Mouse (Mus musculus) cerebellum, adult 11-12 months (tissue): Measurements from ENCODE around the gene Krt34.

Experiments
- DNase-seq: peaks from one replicate; pipeline ENCODE4 v3.0.0; 2022

The Krt34 gene

DNA sequence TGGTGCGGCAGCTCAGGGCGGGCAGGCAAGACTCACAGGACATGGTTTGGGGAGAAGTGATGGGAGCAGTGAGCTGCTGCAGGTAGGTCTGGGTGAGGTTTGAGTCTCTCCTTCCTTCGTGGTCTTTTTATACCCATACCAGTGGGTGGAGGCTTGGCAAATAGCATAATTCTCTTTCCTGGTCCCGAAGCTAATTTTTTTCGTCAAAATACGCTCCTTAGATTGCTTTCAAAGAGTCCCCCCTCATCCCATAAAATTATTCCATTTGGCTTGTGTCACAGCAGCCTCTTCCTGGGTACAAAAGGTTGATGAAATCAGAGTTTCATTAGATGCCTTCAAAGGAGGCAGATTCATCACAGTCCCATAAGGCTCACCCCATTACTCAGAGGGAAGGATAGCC, at the start of gene Krt34:
Krt34 (minus strand) TSS at position 101 of the 400 bp plus-strand sequence.
- no peak for DNase-seq

DNA sequence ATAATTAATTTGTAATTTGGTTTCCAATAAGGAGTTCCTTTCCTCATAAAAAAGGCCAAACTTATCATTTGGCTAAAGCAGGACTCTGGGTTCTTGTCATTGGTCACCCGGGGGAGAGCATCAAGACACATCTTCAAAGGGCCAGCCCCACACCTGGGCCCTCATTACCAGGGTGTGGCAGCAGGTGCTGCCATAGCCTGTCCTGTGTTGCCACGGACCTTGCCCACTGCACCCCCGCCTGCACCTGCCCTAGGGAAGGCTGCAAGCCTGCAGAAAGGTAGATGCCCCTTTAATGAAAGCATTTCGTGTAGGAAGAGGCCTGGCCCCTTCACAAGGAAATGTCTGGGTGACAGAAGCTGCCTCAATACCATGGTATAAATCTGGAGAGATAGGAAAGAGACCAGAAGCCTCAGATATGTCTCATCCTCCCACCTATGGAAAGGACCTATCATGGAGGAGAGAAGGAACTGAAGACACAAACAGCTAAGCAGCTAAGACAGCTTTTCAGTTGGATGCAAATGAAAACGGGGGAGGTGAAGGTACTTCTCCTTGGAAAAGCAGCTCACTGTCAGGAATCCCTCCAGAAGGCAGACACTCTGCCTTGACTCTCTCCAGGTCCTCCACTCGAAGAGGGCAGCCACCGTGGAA, 47.1 kb upstream of the Krt34 start:
- no peak for DNase-seq

DNA sequence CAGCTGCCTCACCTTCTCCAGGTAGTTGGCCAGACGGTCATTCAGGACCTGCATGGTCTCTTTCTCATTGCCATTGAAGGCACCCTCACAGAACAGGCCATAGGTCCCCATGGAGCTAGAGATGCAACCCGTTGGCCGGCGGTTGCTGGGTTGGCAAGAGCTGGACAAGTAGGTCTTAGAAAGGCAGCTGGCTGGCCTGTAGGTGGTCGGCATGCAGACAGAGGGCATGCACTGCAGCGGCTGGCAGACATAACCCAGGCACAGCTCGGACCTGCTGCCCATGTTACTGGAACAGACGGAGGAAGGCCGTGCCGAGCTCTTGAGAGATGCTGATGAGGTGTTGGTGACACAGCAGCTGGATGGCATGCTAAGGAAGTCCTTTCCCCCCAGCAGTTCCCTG, 46.5 kb upstream of the Krt34 start, which contains the start of gene Krt32:
Krt32 (minus strand) TSS at position 366 of the 400 bp plus-strand sequence.
- DNase-seq = no peak

DNA sequence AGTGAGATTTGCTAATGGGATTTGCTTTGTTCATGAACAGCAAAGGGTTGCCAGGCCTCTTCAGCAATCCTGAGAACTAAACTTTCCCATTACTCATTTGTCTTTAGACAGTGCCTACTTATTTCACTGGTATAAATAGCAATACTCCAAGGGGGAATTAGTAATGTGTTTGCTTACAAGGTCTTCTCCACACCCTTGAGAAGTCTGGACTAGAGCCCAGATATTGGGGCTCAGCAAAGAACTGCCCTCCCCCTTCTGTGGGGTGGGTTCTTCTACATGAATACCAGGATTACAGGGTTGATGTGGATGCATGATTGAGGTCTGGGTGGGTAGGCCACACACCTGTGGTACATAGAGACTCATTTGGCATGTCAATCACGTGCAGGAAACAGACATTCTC, 32.5 kb upstream of the Krt34 start:
- DNase-seq = no peak

DNA sequence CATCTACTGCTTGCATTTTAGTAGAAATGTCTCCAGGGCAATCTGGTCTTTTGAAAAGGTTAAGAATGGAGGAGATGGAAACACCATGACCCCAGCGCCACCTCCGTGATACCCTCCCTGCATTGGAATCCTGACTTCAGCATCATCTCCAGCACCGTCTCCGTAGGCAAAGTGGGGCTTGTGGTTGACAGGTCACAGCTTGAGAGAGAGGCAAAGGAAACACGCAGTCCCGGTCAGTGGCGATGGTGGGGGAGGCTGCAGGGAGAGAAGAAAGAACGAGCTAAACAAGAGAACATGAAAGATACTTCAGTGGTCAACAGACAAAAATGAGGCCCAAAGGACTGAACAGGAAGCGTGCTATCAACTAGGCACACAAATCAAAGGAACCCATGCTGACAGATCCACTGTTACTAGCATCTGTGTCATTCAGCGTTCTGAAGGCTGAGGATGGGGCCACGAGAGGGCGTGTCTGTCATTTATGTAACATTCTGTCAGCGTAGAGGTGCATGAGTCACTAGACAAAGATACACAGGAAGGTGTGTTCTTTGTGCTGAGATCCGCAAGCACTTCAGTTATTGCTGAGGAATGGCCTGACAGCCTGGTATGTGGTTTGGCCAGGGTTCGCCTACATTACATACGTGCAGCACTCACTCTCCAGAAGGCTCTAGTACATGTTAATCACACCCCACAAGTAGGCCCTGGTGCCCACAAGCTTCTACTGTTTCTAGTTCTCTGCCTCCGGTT, 26.1 kb upstream of the Krt34 start:
- DNase-seq = no peak

DNA sequence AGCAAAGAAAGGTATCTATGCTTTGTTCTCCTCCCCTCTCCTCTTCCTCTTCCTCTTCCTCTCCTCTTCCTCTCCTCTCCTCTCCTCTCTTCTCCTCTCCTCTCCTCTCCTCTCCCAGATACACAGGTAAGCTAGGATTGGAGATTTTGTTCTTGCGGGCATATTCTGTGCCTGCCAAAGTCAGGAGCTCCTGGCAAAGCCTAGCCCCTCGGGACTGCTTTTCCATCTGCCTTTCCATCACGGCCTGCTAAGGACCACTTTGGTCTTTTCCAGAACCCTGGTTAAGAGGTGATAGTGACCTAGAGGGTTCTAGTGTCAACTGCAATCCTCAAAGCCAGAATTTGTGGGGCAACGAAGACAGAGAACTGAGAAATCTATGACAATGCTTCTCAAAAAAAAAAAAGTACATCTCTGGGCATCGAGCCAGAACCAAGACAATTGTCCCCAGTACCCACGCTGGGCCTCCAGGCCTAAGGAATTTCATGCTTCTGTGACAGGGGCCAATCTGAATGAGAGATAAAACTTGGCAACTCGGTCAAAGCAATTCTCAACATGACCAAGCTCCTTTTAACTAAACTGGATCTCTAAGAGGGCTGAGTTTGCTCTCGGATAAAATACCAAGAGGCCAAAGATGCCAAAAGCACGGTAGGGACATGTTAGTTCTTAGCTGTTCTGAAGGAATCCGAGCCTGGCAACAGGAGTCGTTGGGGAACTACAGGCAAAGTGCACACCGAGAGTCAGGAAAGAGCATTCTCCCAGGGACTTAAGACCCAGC, 25.1 kb upstream of the Krt34 start:
- DNase-seq = peak; percentile 28

DNA sequence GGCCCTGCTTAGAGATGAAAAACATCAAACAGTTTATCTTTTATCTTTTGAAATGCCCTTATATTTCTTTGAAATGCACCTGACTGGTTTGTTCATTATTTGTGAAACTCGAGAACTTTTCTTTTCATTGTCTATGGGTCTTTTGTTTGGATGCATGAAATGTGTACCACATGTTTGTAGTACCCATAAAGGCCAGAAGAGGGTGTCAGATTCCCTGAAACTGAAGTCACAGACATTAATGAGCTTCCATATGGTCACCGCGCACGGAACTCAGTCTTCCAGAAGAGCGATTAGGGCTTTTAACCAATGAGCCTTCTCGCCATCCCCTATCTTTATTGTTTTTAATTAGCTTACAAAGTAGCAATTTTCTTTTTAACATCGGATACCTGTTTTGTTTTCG, 17.5 kb upstream of the Krt34 start:
- no peak for DNase-seq

DNA sequence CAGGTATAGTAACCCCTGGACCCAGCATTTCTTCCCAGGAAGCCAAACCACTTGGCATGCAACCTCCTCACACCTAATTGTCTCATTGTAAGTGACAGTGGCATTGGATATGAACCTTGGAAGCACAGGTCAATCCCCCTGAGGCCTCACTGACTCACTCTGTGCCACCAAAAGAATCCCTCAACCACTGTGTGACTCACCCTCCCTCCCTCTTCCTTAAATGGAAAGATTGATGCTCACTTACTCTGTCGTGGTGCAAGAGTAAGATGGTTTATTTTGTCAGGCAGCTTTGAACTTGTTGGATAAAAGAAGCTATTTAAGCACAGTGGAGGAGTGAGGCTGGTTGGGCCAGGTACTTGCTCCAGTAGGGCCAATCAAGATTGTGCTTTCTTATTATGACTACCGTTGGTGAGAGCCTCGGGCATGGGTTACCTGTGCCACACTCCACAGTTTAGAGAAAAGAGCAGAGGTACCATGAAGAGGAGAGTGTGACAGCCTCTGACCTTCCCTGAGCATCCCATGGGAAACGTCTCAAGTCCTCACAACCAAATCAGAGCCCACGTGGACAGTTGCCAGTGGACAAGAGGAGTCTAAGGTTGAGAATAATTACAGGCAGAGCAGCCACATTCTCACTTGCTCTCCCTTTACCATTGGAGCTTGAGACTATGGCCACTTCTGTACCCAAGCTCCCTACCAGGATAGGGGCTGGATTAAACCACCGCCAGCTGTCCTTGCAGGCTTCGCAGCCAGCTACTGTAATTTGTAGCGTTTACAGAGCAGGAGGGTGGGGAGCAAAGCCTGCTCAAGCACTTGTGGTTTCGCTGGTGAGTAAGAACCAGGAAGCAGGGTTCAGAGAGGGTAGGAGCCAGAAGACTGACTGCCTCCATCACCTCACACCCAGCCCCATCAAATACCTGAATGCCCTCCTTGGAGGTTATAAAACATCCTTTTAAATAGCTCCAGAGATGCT, 14.6 kb upstream of the Krt34 start:
- DNase-seq = no peak

DNA sequence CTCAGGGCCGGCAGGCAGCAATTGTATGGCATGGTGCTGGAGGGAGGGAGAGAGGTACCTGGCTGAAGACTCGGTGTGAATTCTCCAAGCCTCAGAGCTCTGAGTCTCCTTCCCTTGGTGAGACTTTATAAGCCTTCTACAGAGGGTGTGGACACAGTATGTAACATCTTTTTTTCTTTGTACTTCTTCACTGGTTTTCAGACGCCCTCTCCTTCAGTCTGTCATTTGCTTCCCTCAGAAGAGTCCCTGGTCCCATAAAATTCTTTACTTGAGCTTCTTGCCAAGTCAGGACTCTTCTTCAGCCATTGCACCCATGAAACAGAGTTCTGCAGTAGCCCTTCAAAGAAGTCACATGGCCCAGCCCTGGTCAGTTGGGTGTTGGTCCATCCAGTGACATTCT, 9.1 kb upstream of the Krt34 start, which contains the start of gene Krt31:
Krt31 (minus strand) TSS at position 101 of the 400 bp plus-strand sequence.
- DNase-seq = no peak

DNA sequence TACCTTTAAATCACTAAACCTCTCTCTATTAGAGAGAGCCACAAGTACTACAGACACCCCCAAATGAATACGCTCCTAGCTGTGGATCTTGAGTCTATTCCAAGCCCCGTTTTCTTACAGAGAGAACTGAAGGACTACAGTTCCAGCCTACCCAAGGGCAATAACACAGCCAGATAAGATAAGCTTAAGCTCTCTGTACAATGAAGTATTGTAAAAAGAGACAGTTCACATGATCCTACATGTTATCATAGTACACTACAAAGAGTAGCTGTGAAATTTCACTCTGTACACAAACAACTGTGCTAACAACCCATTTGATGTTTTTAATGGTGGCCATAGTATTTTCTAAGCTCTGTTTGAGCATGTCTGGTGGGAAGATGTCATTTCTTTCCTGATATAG, 5.8 kb upstream of the Krt34 start:
- no peak for DNase-seq

DNA sequence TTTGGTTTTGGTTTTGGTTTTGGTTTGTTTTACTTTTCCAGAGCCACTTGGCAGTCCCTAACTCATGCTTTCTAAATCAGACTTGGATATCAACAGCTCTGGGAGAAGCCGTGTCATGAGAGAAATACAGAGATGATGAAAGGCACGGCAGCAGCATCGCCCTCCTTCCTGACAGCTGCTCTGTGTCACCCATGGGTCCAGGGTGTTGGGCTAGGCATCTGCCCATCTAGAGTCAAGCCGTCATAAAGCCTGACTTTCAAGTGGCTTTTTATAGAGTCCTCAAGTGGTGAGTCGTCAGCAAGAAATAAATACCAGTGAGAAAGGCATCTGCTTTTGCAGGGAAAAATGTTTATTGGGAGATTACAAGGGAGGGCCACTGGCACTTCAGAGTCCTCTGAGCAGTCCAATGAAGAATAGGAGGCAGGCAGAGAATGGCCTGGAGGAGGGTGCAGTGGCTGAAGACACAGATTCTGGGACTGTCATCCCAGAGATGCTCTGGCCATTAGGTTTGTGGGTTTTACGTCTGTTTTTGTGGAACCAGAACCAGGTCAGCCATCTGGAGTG, 5.0 kb upstream of the Krt34 start:
- DNase-seq = no peak

DNA sequence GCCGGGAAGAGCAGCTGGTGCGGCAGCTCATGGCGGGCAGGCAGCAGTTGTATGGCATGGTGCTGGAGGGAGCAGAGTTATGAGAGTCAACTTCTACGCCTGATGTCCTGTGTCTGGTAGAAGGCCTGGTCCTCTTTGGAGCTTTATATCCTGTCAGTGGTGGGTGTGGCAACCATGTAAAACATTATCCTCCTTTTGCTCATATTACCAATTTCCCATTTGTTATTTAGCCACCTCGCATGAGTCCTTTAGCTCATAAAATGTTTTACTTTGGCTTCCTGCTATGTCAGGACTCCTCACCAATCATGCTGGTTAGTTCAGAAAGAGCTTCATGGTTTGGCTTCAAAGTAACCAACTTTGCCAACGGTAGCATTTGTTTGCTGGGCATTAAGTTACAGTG, 11.6 kb downstream of the Krt34 start, which contains the start of gene Krt33b:
Krt33b (minus strand) TSS at position 101 of the 400 bp plus-strand sequence.
- DNase-seq = no peak

DNA sequence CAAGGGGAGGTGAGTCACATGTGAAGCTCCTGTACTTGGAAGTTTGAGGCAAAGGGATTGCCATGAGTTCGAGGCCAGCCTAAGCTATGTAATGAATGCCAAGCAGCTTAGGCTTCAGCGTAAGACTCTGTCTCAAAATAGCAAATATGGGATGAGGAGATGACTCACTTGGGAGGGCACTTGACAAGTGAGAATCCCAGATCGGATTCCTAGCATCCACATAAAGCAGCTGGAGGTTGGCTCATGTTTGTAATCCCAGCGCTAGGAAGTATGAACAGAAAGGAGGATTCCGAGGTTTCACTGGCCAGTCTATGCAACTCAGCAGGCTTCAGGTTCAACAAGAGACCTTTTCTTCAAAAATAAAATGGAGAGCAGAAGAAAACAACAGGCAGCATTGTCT, 19.9 kb downstream of the Krt34 start:
- no peak for DNase-seq

DNA sequence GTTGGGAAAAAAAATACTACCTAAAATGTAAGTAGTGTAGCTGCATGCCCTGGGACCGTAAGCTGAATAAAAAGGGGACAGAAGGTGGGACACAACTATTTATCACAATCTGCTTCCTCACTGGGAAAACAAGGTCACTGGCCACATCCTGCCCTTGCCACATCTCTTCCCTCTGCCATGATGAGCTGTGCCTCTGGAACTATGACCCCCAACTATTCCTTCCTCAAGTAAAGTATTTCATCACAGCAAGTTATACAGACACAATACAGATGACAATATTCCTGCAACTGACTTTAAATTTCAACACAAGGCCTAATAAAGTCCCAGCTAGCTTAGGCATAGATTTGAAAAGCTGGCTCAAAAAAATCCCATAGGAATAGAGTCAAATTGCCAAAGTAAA, 21.9 kb downstream of the Krt34 start:
- DNase-seq = no peak

DNA sequence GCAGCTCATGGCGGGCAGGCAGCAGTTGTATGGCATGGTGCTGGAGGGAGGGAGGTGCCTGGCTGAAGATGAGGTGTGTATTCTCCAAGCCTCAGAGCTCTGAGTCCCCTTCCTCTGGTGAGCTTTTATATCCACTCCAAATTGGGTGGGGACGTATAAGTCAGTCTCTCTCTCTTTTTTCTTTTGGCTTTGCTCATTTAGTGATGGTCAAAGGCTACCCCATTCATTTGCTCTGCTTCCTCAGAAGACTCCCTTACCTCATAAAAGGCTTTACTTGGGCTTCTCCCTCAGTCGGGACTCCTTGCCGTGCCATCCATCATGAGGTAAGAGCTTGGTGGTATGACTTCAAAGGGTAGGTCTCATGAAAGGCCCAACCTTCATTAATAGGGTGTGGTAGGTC, 25.2 kb downstream of the Krt34 start, which contains the start of gene Krt33a:
Krt33a (minus strand) TSS at position 101 of the 400 bp plus-strand sequence.
- DNase-seq = no peak

DNA sequence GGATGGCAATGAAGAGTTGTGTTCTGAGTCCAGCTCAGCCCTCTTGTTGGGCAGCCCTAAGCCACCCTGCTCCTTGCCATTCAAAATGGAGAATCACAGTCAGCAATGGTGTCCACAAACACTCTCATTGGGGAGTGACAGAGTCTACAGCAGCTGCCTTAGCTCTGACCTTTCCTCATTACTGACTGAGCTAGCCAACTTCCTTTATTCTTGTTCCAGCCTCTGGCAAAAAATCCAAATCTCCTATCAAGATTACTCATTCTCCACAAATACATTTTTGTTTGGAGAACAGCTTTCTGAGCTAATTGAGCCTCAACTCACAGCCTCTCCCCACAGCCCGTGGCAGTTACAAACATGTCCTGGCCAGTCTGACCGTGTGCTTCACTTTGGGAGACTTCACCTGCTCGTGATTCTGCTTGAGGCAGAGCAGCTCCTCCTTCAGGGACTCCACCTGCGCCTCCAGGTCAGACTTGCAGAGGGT, 27.6 kb downstream of the Krt34 start:
- no peak for DNase-seq

DNA sequence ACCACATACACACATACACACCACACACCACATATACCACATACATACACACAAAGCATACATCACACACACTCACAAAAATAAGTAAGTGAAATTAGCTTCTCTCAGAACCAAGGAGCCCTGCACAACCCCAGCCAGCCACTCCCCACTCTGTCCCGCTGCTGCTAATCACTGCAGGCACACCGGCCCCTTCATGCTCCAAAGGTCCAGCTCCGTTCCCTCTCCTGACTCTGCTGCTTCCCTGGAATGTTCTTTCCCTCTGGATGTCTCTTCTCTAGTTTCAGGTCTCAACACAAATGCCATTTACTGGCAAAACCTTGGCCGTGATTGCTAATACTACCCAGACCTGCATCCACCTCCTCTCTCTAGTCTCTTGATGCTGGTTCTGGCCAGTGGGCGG, 30.7 kb downstream of the Krt34 start:
- no peak for DNase-seq

DNA sequence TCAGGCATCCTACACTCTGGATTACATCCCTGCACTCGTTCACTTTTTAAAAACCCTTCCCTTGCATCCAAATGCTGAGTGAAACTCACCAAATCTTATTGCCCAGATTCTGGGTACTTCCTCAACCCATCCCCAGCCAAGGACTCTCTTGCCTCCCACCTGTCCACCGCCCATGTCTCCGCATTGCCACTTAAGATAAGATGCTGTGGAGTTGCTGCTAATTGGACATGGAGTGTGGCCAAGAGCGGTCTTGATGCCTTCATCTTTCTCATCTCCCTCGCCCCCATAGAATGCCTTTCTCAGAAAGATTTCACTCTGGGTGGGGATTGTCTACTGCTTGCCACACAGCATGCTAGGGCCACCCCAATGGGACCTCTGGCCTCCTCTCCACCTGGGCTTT, 33.0 kb downstream of the Krt34 start:
- no peak for DNase-seq

DNA sequence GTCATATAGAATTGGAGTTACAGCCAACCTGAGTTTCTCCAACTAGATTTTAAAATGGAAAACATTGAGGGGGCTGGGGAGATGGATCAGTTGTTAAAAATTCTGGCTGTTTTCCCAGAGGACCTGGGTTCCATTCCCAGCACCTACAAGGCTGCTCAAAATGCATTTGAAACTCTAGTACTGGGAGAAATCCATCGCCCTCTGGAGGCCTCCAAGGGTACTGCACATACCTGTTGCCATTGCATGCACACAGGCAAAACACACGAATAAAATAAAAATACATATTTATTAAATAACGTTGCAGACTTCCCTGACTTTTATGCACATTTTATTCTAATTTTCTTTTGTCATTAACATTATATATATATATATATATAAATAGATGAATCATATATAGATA, 34.7 kb downstream of the Krt34 start:
- DNase-seq = no peak

DNA sequence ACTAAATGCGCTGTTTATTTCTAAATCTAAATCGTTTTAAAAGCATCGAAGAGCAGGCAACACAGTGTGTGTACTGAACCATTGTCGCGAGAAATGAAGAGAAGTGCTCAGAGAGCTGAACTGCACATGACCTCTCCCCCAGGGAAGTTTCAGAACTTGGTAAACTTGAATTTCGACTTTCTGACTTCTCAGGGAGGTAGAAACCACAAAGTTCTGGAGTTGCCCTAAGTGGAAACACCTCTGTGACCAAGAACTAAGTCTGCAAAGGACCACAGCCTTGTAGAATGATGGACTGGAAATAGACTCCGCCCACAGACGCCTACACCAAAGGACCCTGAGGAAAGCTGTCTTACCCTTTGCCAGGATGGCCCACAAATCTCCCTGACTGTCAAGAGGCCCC, 35.4 kb downstream of the Krt34 start:
- DNase-seq = no peak

DNA sequence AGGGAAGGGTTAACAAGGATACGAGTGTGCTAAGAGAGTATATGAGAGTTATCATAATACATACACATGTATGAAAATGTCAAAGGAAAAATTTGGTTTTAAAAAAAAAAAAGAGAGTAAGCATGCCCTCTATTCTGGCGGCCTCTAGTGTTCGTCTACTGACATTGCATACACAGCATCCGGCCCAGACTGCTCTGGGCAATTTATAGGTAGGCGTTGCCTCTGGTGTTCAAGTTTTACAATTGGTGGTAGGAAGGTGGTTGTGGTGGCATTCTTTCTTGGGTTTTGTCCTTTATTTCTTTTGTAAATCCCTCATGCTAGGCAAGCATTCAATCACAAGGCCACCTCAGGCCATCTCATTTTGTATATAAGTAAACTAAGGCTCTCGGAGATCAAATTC, 36.5 kb downstream of the Krt34 start:
- no peak for DNase-seq

DNA sequence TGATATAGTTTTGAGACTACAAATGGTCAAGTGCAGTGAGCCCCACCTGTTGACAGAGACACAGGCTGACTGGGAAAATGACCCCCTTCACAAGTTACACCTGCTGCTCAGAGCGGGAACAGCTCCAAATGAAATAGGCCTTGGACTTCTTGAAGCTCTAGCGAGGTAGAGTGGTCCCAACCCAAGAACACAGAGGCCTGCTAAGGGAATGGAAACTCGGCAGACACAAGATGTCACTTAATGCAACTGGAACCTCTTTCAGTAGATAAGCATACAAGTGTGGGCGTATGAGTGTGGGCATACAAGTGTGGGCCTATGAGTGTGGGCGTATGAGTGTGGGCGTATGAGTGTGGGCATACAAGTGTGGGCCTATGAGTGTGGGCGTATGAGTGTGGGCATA, 42.3 kb downstream of the Krt34 start:
- DNase-seq = no peak
